Mouse (Mus musculus) midbrain, postnatal 0 days (tissue): ENCODE measurements around the gene Vmn2r45. TPM values are rescaled to one million over a fixed set of nuclear protein-coding genes. Genes with fewer than 3 reads are reported as not detected.
"Not testable (repeated sequence)": the region's sequence is repeated elsewhere in the genome, so short reads cannot be mapped to it uniquely, and the experiment has no call there.

ENCODE experiments used
- ATAC-seq: fragments of 200-750 bp; cut with Nextera tagmentation; 2 replicates; pipeline ENCODE4 v1.8.0; 2017; ENCODE audit warnings: moderate number of reproducible peaks, mild to moderate bottlenecking, moderate TSS enrichment, moderate library complexity; ENCODE audit not compliant: low FRiP score
- DNase-seq: peaks from one replicate; pipeline ENCODE4 v3.0.0-alpha.2; 2015; ENCODE audit warnings: low spot score
- H3K27ac ChIP-seq: fragments of 300-500 bp; sonication (generic); 2 replicates; pipeline ENCODE4 v1.5.1; 2014; ENCODE audit warnings: low read depth, mild to moderate bottlenecking, low read length, mixed read lengths
- H3K27me3 ChIP-seq: fragments of 300-500 bp; sonication (generic); 2 replicates; pipeline ENCODE4 v1.6.1; 2014; ENCODE audit warnings: low read length, control low read depth, mixed read lengths; ENCODE audit not compliant: insufficient read depth
- H3K36me3 ChIP-seq: fragments of 300-500 bp; sonication (generic); 2 replicates; pipeline ENCODE4 v1.6.1; 2014; ENCODE audit warnings: low read length, control low read depth, mixed read lengths; ENCODE audit not compliant: insufficient read depth
- H3K4me1 ChIP-seq: fragments of 300-500 bp; sonication (generic); 2 replicates; pipeline ENCODE4 v1.6.1; 2014; ENCODE audit warnings: mild to moderate bottlenecking, control low read depth, antibody characterized with exemption, low read length, mixed read lengths; ENCODE audit not compliant: insufficient read depth
- H3K4me2 ChIP-seq: fragments of 300-500 bp; sonication (generic); 2 replicates; pipeline ENCODE4 v1.6.1; 2014; ENCODE audit warnings: low read depth, mild to moderate bottlenecking, low read length, mixed read lengths; ENCODE audit not compliant: poor library complexity, severe bottlenecking
- H3K4me3 ChIP-seq: fragments of 300-500 bp; sonication (generic); 2 replicates; pipeline ENCODE4 v1.5.1; 2014; ENCODE audit warnings: low read depth, mild to moderate bottlenecking, low read length, moderate library complexity
- H3K9ac ChIP-seq: fragments of 300-500 bp; sonication (generic); replicated peaks from 2 replicates; pipeline ENCODE4 v1.6.1; 2014; ENCODE audit warnings: mild to moderate bottlenecking, low read length, moderate library complexity, mixed read lengths; ENCODE audit not compliant: poor library complexity, severe bottlenecking
- H3K9me3 ChIP-seq: fragments of 300-500 bp; sonication (generic); 2 replicates; pipeline ENCODE4 v1.6.1; 2016; ENCODE audit warnings: low read length, control low read depth
- WGBS: fragments of 180-500 bp; shearing (Covaris S2); extraction: QIAGEN DNeasy Blood & Tissue Kit; methylation state at CpG from one replicate; pipeline ENCODE4 v1.1.7; 2014; 5-methylcytosine and 5-hydroxymethylcytosine counted together
- polyA plus RNA-seq: library from polyadenylated mRNA; unstranded; fragments of >200 nt; fragmentation: Nextera tagmentation; extraction: Ambion mirVana; gene quantifications from 2 replicates; pipeline ENCODE4 v1.2.1, GENCODE M21; 2015
- total RNA-seq: library from RNA; depleted of rRNA; stranded (reverse); fragments of >200 nt; gene quantifications from 2 replicates; pipeline ENCODE4 v1.2.3, GENCODE M21; 2014; rRNA removed

Gene Vmn2r45
- total RNA-seq (not detected in 2 replicates), polyA plus RNA-seq (not detected in 2 replicates)

DNA sequence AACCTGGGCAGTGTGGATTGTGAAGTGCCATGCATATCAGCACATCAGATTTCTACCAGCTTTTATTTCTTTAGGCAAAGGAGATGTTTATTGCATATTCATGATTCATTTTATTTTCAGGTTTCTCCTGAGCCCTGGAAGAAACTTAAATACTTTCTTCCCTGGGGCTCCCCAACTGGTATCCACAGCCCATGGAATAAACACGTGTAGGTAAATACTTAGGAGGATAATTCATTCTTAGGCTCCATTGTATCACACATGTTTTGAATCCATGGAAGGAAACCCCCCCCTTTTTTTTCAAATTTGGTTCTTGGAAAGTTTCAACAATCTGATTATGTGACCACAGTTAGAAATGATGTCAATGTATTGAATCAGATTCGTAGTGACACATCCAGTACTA, at the start of gene Vmn2r45:
Vmn2r45 (minus strand) TSS at position 101 of the 400 bp plus-strand sequence.
- not testable (repeated sequence) for H3K4me2 ChIP-seq, H3K9ac ChIP-seq, H3K36me3 ChIP-seq, H3K27ac ChIP-seq, H3K27me3 ChIP-seq, H3K4me3 ChIP-seq, ATAC-seq, H3K9me3 ChIP-seq, H3K4me1 ChIP-seq, DNase-seq
- 41% methylated on average over 1 of the region's 2 CpGs for WGBS

Other genes with a start within 250 kb of the Vmn2r45 start
- gene Vmn2r43, start 228.5 kb downstream of the Vmn2r45 start, total RNA-seq = not detected in 2 replicates
- not detected in 2 replicates for gene Vmn2r43, start 228.5 kb downstream of the Vmn2r45 start, polyA plus RNA-seq
- not detected in 2 replicates for gene Vmn2r44, start 105.7 kb downstream of the Vmn2r45 start, total RNA-seq
- gene Vmn2r44, start 105.7 kb downstream of the Vmn2r45 start, polyA plus RNA-seq = not detected in 2 replicates